Mouse (Mus musculus) cerebellum, adult 2 months (tissue): ENCODE data around the gene Bmper.

Experiments
- CTCF ChIP-seq: fragments of 200-500 bp; IDR thresholded peaks from 2 replicates; pipeline ENCODE4 v1.5.1; 2011; ENCODE audit warnings: low read depth, mild to moderate bottlenecking, control low read depth, low read length, moderate library complexity, borderline replicate concordance; ENCODE audit not compliant: insufficient read depth
- POLR2A ChIP-seq: fragments of 200-500 bp; IDR thresholded peaks from 2 replicates; pipeline ENCODE4 v1.6.1; 2011; ENCODE audit warnings: low read length, control low read depth, borderline replicate concordance; ENCODE audit not compliant: insufficient read depth

DNA sequence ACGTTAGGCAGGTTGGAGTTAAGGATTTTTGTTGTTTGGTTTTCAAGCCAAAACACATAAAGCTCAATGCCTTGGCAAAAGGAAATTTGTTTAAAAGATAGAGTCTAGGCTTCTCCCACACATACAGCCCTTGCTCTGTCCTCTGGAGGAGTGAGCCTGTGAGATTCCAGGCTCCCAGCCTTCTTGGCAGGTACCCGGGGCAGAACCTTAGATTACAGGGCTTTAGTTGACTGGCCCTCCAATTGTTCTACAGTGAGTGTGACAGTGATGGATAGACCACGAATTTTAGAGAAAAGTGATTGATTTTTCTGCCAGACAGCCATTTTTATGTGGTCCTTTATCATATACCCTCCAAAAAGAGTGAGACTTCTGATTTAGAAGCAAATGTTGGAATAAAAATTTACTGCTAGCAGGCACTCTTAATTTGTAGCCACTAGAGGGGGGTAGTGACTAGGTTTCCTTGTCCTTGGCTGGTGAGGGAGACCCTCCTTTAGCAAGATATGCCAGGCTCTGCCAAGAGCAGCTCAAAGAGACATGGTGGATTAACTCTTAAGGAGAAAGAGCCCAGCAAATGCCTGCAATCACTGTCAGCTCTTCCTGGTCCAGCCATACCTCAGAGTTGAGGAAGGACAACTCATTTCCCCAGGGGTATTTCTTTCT lies 240.2 kb downstream of the Bmper start:
- TF ChIP-seq CTCF (peak; percentile 22; the same call in 1 of the 2 replicates), POLR2A (no peak)
